Mouse (Mus musculus): ENCODE data around the gene Abcg4. TPM values are rescaled to one million over a fixed set of nuclear protein-coding genes. Genes with fewer than 3 reads are reported as not detected.

Gene Abcg4
- polyA plus RNA-seq, 1 experiment from 2014 or later = 2.7 TPM

DNA sequence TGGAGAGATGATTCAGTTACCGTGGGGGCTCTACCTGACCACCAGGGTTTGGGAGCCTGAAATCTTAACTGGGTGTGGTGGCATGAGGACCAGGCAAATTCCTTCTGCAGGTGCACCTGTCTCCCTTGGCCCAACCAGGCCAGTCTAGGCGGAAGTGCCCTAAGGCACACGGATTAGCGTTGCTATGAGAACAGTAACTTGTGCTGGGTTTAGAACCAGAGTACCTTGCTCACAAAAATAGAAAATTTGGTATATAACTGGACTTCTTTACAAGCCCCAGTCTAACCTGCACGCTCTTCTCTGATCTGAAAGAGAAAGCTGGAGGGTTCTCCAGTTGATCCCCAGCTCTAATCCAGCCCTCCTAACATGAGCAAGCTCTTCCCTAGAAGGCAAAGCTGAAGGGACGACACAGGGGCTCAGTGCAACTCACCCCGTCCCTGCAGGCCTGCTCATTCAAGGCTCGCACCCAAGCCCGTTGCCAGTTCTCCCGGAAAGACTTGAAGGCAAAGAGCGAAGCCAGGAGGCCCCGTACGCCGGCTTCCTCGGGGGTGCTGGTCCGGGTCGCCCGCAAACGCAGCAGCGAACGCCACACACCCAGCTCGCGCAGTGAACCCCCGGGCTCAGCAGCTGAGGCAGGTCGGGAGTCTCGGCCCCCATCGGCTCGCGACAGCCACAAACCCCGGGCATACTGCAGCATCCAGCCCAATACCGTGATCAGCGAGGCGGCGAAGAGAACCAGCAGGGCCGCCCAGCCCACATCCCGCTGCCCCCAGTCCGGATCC, 30.9 kb upstream of the Abcg4 start:
- ATAC-seq (ENCODE audit: insufficient read depth) (peak; percentile 8; the same call in 1 of the 2 replicates), DNase-seq (peak; percentile 19)
- peak overlapping the region; percentile 91 for H3K4me2 ChIP-seq
- H3K27me3 ChIP-seq (ENCODE audit: insufficient read depth, low read length) = no peaks in the 10 kb centered on the region
- peaks cover 14% of the 10 kb centered on the region for H3K4me1 ChIP-seq (ENCODE audit: insufficient read depth)
- H3K36me3 ChIP-seq (ENCODE audit: insufficient read depth) = peaks cover 24% of the 10 kb centered on the region
- WGBS = 3% methylated on average over 37 of the region's 37 CpGs
- H3K4me3 ChIP-seq (ENCODE audit: low read depth, low read length) = peak overlapping the region; percentile 84
- H3K9me3 ChIP-seq (ENCODE audit: low read depth, low read length) = no peaks in the 10 kb centered on the region
- peak overlapping the region; percentile 73 for H3K9ac ChIP-seq
- H3K27ac ChIP-seq (ENCODE audit: low read depth) = peak overlapping the region; percentile 28; the same call in 1 of the 2 replicates
- TF ChIP-seq CTCF (IDR thresholded peaks at IDR 0.05; ENCODE audit: low read depth) = no peak

DNA sequence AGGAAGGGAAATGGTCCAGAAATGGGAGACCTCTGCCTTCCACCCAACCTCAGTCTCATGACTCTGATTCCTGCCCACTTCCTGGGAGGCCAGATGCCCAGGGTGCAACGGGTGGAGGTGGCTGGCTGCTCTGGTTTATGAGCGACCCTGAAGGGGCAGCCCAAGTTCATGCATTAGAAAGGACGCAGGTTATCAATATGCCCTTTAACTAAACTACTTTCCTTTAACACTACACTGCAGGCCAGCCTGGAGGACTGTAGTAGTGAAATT, 30.3 kb upstream of the Abcg4 start:
- Histone ChIP-seq H3K4me1 (ENCODE audit: insufficient read depth) (peaks cover 14% of the 10 kb centered on the region), H3K9ac (peak overlapping the region; percentile 73), H3K27me3 (ENCODE audit: insufficient read depth, low read length) (no peaks in the 10 kb centered on the region), H3K27ac (ENCODE audit: low read depth) (no peak overlapping the region), H3K4me3 (ENCODE audit: low read depth, low read length) (peak overlapping the region; percentile 84), H3K36me3 (ENCODE audit: insufficient read depth) (peaks cover 26% of the 10 kb centered on the region), H3K4me2 (peak overlapping the region; percentile 91), H3K9me3 (ENCODE audit: low read depth, low read length) (no peaks in the 10 kb centered on the region)
- TF ChIP-seq CTCF (IDR thresholded peaks at IDR 0.05; ENCODE audit: low read depth) = no peak
- no peak for ATAC-seq (ENCODE audit: insufficient read depth)
- no peak for DNase-seq
- 38% methylated on average over 3 of the region's 3 CpGs for WGBS

DNA sequence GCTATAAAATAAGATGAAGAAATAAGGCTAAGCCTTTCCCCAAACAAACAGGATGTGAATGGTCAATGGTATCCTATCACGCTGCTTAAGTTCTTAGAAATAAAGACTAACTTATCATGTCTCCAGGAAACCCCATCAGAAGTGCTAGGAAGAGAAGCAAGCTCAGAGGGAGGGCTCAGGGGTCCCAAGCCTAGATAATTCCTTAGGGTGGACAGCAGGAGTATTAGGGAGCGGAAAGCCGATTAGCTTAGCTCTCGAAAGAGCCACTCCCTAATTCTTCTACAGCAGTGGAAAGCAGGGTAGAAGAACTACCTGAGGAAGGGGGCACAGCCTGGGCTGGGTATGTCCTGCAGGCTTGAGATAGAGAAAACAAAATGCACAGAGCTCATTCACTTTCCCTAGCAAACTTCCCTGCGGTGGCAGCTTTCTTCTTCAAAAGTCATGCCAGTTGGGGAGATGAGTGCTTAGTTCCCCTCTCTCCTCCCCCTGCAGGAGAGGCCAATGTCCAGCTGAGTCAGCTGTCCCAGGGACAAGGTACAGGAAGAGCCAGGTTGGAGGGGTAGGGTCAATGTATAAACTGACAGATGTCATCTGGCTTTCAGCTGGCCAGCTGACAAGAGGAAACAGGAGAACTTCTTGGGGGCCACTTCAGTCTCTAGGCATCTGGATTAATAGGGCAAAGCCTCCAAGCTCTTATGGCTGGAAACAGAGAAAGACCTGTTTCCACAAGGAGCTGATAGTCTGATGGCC, 29.8 kb upstream of the Abcg4 start:
- no peak for DNase-seq
- no peak for ATAC-seq (ENCODE audit: insufficient read depth)
- no peak overlapping the region for H3K27ac ChIP-seq (ENCODE audit: low read depth)
- peaks cover 31% of the 10 kb centered on the region for H3K36me3 ChIP-seq (ENCODE audit: insufficient read depth)
- no peaks in the 10 kb centered on the region for H3K27me3 ChIP-seq (ENCODE audit: insufficient read depth, low read length)
- H3K4me3 ChIP-seq (ENCODE audit: low read depth, low read length) = peak overlapping the region; percentile 84
- whole genome bisulfite sequencing = 62% methylated on average over 5 of the region's 5 CpGs
- TF ChIP-seq CTCF (IDR thresholded peaks at IDR 0.05; ENCODE audit: low read depth) = 0 out of 2 replicates have a peak, but pooled peaks have one; percentile 5
- H3K9ac ChIP-seq = no peak overlapping the region
- peak overlapping the region; percentile 91 for H3K4me2 ChIP-seq
- peaks cover 14% of the 10 kb centered on the region for H3K4me1 ChIP-seq (ENCODE audit: insufficient read depth)
- no peaks in the 10 kb centered on the region for H3K9me3 ChIP-seq (ENCODE audit: low read depth, low read length)

DNA sequence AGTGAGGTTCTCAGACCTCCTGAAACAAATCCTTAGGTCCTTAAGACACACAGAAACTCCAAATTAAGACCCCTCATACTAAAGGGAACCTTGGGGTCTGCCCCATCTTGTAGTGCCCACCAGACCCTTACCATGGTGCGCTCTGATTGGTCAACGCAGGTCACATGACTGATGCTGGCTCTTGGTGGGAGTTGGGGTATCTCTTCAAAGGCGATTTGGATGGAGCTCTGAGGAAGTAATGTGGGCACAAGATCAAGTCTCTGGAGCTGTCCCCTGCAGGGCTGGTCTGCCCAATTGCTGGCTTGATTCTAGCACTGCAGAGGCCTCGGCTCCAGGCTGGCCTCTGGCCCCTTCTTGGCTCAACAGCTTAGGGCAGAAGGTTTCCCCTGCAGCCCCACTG, 29.0 kb upstream of the Abcg4 start:
- H3K9ac ChIP-seq = no peak overlapping the region
- 70% methylated on average over 4 of the region's 4 CpGs for WGBS
- no peaks in the 10 kb centered on the region for H3K27me3 ChIP-seq (ENCODE audit: insufficient read depth, low read length)
- H3K4me2 ChIP-seq = no peak overlapping the region
- no peak overlapping the region for H3K27ac ChIP-seq (ENCODE audit: low read depth)
- no peak overlapping the region for H3K4me3 ChIP-seq (ENCODE audit: low read depth, low read length)
- TF ChIP-seq CTCF (IDR thresholded peaks at IDR 0.05; ENCODE audit: low read depth) = no peak
- no peaks in the 10 kb centered on the region for H3K9me3 ChIP-seq (ENCODE audit: low read depth, low read length)
- no peak for ATAC-seq (ENCODE audit: insufficient read depth)
- peaks cover 14% of the 10 kb centered on the region for H3K4me1 ChIP-seq (ENCODE audit: insufficient read depth)
- H3K36me3 ChIP-seq (ENCODE audit: insufficient read depth) = peaks cover 35% of the 10 kb centered on the region
- no peak for DNase-seq

DNA sequence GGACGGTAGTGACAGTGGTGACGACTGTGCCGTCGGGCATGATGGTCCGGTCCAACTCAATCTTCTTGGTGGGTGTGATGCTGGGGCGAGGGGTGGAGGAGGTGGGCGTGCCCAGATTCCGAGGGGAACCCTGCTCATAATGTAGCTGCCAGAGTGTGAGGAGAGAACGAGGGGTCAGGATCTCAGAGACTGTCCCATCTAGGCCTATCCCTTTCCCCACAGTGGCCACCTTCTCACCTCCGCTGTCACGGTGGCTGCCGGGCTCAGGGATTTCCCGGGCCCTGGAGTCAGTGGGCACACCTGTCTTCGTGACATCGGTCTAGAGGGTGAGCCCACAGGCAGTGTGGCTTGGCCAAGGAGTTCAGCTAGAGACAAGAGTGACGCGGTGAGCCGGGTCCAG, 26.5 kb upstream of the Abcg4 start:
- TF ChIP-seq CTCF (IDR thresholded peaks at IDR 0.05; ENCODE audit: low read depth) = no peak
- H3K4me2 ChIP-seq = no peak overlapping the region

DNA sequence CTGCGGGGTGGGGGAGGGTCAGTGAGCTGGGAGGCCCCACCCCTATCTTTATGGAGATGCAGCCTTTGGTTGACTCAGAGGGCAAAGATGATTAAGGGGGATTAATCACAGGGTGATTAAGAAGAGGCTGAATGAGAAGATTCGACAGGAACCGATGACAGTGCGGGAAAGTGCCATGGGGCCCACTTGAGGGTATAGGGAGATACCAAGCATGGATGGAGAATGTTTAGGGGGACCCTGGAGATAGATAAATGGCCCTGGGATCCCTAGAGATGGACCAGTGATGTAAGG, 25.8 kb upstream of the Abcg4 start:
- 70% methylated on average over 4 of the region's 4 CpGs for WGBS
- Histone ChIP-seq H3K27me3 (ENCODE audit: insufficient read depth, low read length) (no peaks in the 10 kb centered on the region), H3K36me3 (ENCODE audit: insufficient read depth) (peaks cover 40% of the 10 kb centered on the region), H3K4me3 (ENCODE audit: low read depth, low read length) (no peak overlapping the region), H3K9me3 (ENCODE audit: low read depth, low read length) (no peaks in the 10 kb centered on the region), H3K4me2 (no peak overlapping the region), H3K4me1 (ENCODE audit: insufficient read depth) (peaks cover 16% of the 10 kb centered on the region), H3K9ac (no peak overlapping the region), H3K27ac (ENCODE audit: low read depth) (no peak overlapping the region)
- TF ChIP-seq CTCF (IDR thresholded peaks at IDR 0.05; ENCODE audit: low read depth) = no peak
- no peak for DNase-seq
- ATAC-seq (ENCODE audit: insufficient read depth) = no peak

More for the DNA sequence above, 26.5 kb upstream of the Abcg4 start:
- Histone ChIP-seq H3K9me3 (ENCODE audit: low read depth, low read length) (no peaks in the 10 kb centered on the region), H3K9ac (no peak overlapping the region), H3K4me3 (ENCODE audit: low read depth, low read length) (no peak overlapping the region), H3K27me3 (ENCODE audit: insufficient read depth, low read length) (no peaks in the 10 kb centered on the region), H3K4me1 (ENCODE audit: insufficient read depth) (peaks cover 16% of the 10 kb centered on the region), H3K27ac (ENCODE audit: low read depth) (no peak overlapping the region), H3K36me3 (ENCODE audit: insufficient read depth) (peaks cover 40% of the 10 kb centered on the region)
- ATAC-seq (ENCODE audit: insufficient read depth) = no peak
- 89% methylated on average over 18 of the region's 18 CpGs for WGBS
- no peak for DNase-seq

DNA sequence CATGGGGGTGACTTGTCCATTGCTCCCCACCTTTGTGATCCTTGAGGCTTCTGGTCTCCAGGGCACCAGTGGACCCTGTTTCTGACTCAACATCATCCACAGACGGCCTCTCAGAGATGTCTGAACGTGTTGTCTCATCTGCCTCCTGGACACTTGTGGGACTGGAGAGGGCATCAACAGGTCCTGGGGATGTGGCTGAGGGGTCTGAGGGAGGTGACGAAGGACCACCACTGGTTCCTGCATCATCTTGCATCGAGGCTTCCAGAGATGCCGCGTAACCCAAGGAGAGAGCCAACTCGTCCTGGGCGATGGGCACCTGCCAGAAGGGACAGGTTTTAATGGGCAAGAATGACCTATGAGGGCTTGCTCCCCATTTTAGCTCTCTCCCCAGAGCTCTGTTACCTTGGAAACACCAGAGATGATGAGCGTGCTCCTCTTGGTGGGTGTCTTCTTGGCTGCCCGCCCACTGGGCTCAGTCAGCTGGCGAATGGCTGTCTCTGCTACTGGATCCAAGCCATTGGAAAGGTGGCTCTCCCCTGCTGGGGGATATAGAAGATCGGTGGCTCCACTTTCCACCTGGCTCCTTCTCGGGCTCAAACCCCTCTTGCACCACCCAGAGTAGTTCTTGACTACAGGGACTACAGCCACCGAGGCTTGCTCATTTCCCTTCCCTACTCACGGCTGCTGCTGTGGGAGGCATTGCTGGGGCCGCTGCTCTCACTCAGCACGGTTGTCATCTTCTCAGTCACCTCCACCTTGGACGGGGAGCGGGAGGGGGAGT, 25.3 kb upstream of the Abcg4 start:
- Histone ChIP-seq H3K4me2 (no peak overlapping the region), H3K27ac (ENCODE audit: low read depth) (no peak overlapping the region), H3K4me3 (ENCODE audit: low read depth, low read length) (no peak overlapping the region), H3K9me3 (ENCODE audit: low read depth, low read length) (no peaks in the 10 kb centered on the region), H3K4me1 (ENCODE audit: insufficient read depth) (peaks cover 10% of the 10 kb centered on the region), H3K27me3 (ENCODE audit: insufficient read depth, low read length) (no peaks in the 10 kb centered on the region), H3K36me3 (ENCODE audit: insufficient read depth) (peaks cover 40% of the 10 kb centered on the region), H3K9ac (no peak overlapping the region)
- no peak for DNase-seq
- ATAC-seq (ENCODE audit: insufficient read depth) = no peak
- 69% methylated on average over 19 of the region's 19 CpGs for WGBS
- TF ChIP-seq CTCF (IDR thresholded peaks at IDR 0.05; ENCODE audit: low read depth) = no peak
